Mouse (Mus musculus): Measurements from ENCODE around the gene Them5. TPM values are rescaled to one million over a fixed set of nuclear protein-coding genes. Genes with fewer than 3 reads are reported as not detected.

The Them5 gene
- total RNA-seq, 1 experiment from 2014 or later = not detected

GRCm38 (mm10) chr3:94393049-94393448 is 51.1 kb downstream of the Them5 start:
- no peak for ATAC-seq (ENCODE audit: extremely low read depth, insufficient number of reproducible peaks, low FRiP score, poor library complexity, severe bottlenecking)

GRCm38 (mm10) chr3:94396336-94396735 is 54.4 kb downstream of the Them5 start:
- no peak for ATAC-seq (ENCODE audit: extremely low read depth, insufficient number of reproducible peaks, low FRiP score, poor library complexity, severe bottlenecking)

GRCm38 (mm10) chr3:94396851-94397250 is 55.0 kb downstream of the Them5 start:
- no peak for ATAC-seq (ENCODE audit: extremely low read depth, insufficient number of reproducible peaks, low FRiP score, poor library complexity, severe bottlenecking)

Other genes with a start within 250 kb of the Them5 start
- not detected in 2 replicates for gene Gm10696, start 163.9 kb upstream of the Them5 start, total RNA-seq (2017)
- gene Gm5286, start 145.4 kb upstream of the Them5 start, total RNA-seq (2017) = not detected in 2 replicates
- gene Gm4778, start 78.1 kb upstream of the Them5 start, total RNA-seq (2017) = not detected in 2 replicates
- gene Them4, start 32.0 kb upstream of the Them5 start, total RNA-seq (2017) = 5.0 and 5.9 TPM in 2 replicates
- not detected in 2 replicates for gene C2cd4d, start 20.3 kb downstream of the Them5 start, total RNA-seq (2017)
- 0.74 and 1.3 TPM in 2 replicates for gene Rorc, start 30.7 kb downstream of the Them5 start, total RNA-seq (2017)
- not detected in 2 replicates for gene Lingo4, start 56.4 kb downstream of the Them5 start, total RNA-seq (2017)
- gene Tdrkh, start 71.2 kb downstream of the Them5 start, total RNA-seq (2017) = 0.58 and 1.1 TPM in 2 replicates
- gene Mrpl9, start 101.2 kb downstream of the Them5 start, total RNA-seq (2017) = 40.0 and 42.2 TPM in 2 replicates
- gene Oaz3, start 101.8 kb downstream of the Them5 start, total RNA-seq (2017) = not detected in 2 replicates
- 0.12 TPM in 1 of 2 replicates, not detected in the other for gene Celf3, start 136.2 kb downstream of the Them5 start, total RNA-seq (2017)
- 1.8 TPM in 1 of 2 replicates, not detected in the other for gene Riiad1, start 138.2 kb downstream of the Them5 start, total RNA-seq (2017)
- gene Snx27, start 240.6 kb downstream of the Them5 start, total RNA-seq (2017) = 41.3 and 47.1 TPM in 2 replicates